Mouse (Mus musculus): ENCODE measurements around the gene Rab3gap2.

The Rab3gap2 gene

GRCm38 (mm10) chr1:185203909-185204661 is at the start of gene Rab3gap2:
TSS of gene Rab3gap2 (plus strand) at chr1:185204117.
- DNase-seq (ENCODE audit: low read depth in 1 of 2, low spot score in 2 of 2), result peak; percentile 99 to 100

GRCm38 (mm10) chr1:185173641-185174040 is 30.3 kb upstream of the Rab3gap2 start:
- no peak for DNase-seq (ENCODE audit: low read depth in 1 of 2, low spot score in 2 of 2)

- no peak for DNase-seq (ENCODE audit: low read depth in 1 of 2, low spot score in 2 of 2)
These were observed 26.1 kb upstream of the Rab3gap2 start for GRCm38 (mm10) chr1:185177860-185178259.

GRCm38 (mm10) chr1:185183591-185184330 is 20.2 kb upstream of the Rab3gap2 start:
- DNase-seq (ENCODE audit: low read depth in 1 of 2, low spot score in 2 of 2), result no peak

- no peak for DNase-seq (ENCODE audit: low read depth in 1 of 2, low spot score in 2 of 2)
These were observed 18.4 kb upstream of the Rab3gap2 start for GRCm38 (mm10) chr1:185185556-185185955.

- no peak for DNase-seq (ENCODE audit: low read depth in 1 of 2, low spot score in 2 of 2)
These were observed 16.7 kb upstream of the Rab3gap2 start for GRCm38 (mm10) chr1:185187135-185187785.

- DNase-seq (ENCODE audit: low read depth in 1 of 2, low spot score in 2 of 2), result no peak
These were observed 14.0 kb upstream of the Rab3gap2 start for GRCm38 (mm10) chr1:185189901-185190300.

GRCm38 (mm10) chr1:185192087-185192486 is 11.8 kb upstream of the Rab3gap2 start:
- DNase-seq (ENCODE audit: low read depth in 1 of 2, low spot score in 2 of 2), result no peak

- DNase-seq (ENCODE audit: low read depth in 1 of 2, low spot score in 2 of 2), result no peak
These were observed 10.4 kb upstream of the Rab3gap2 start for GRCm38 (mm10) chr1:185193509-185193908.

- no peak for DNase-seq (ENCODE audit: low read depth in 1 of 2, low spot score in 2 of 2)
These were observed 7.6 kb upstream of the Rab3gap2 start for GRCm38 (mm10) chr1:185196323-185196722.

GRCm38 (mm10) chr1:185200571-185201395 is 3.1 kb upstream of the Rab3gap2 start:
- no peak for DNase-seq (ENCODE audit: low read depth in 1 of 2, low spot score in 2 of 2)

GRCm38 (mm10) chr1:185201994-185202393 is 1.9 kb upstream of the Rab3gap2 start:
- DNase-seq (ENCODE audit: low read depth in 1 of 2, low spot score in 2 of 2), result no peak

GRCm38 (mm10) chr1:185203196-185203908 is 565 bp upstream of the Rab3gap2 start:
- DNase-seq (ENCODE audit: low read depth in 1 of 2, low spot score in 2 of 2), result no peak

- DNase-seq (ENCODE audit: low read depth in 1 of 2, low spot score in 2 of 2), result no peak
These were observed 1.2 kb downstream of the Rab3gap2 start for GRCm38 (mm10) chr1:185205090-185205489.

- no peak for DNase-seq (ENCODE audit: low read depth in 1 of 2, low spot score in 2 of 2)
These were observed 4.1 kb downstream of the Rab3gap2 start for GRCm38 (mm10) chr1:185207851-185208595.

GRCm38 (mm10) chr1:185208766-185209165 is 4.8 kb downstream of the Rab3gap2 start:
- DNase-seq (ENCODE audit: low read depth in 1 of 2, low spot score in 2 of 2), result no peak

- no peak for DNase-seq (ENCODE audit: low read depth in 1 of 2, low spot score in 2 of 2)
These were observed 5.8 kb downstream of the Rab3gap2 start for GRCm38 (mm10) chr1:185209641-185210176.

GRCm38 (mm10) chr1:185216360-185216759 is 12.4 kb downstream of the Rab3gap2 start:
- DNase-seq (ENCODE audit: low read depth in 1 of 2, low spot score in 2 of 2), result no peak

GRCm38 (mm10) chr1:185216762-185217161 is 12.8 kb downstream of the Rab3gap2 start:
- no peak for DNase-seq (ENCODE audit: low read depth in 1 of 2, low spot score in 2 of 2)

Measured in monocyte, adult 2 months (primary cell).